Mouse (Mus musculus): Measurements from ENCODE around the gene Atp6v1f.

- peak; percentile 27 for TF ChIP-seq CTCF (IDR thresholded peaks at IDR 0.05)
- TF ChIP-seq EP300 (IDR thresholded peaks at IDR 0.05): no peak
Observed at GRCm38 (mm10) chr6:29505493-29505892, 38.0 kb downstream of the Atp6v1f start.

Measured in lung, postnatal 0 days (tissue).